Mouse (Mus musculus): ENCODE results near the gene Cplx3. TPM values are rescaled to one million over a fixed set of nuclear protein-coding genes. Genes with fewer than 3 reads are reported as not detected.
A peak's percentile ranks its signal among the peaks of the same experiment; 100 is the strongest.

Gene Cplx3
- polyA plus RNA-seq, 1 experiment, result not detected

DNA sequence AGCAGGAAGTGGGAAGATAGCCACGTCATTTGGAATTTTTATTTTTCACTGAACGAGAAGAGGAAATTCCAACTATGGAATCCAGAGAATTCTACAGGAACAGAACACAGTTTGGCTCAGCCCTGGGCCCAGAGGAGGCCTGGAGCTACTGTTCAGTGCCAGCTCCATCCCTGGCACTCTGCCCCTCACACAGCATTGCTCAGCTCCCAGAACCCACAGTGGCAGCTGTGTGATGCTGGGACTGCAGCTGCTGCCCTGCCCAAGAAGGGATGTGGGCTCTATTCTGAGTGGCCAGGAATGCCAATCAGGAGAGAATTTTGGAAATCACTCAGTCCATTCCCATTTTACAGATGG is 4.8 kb downstream of the Cplx3 start:
- no peak for DNase-seq (ENCODE audit: low spot score)

DNA sequence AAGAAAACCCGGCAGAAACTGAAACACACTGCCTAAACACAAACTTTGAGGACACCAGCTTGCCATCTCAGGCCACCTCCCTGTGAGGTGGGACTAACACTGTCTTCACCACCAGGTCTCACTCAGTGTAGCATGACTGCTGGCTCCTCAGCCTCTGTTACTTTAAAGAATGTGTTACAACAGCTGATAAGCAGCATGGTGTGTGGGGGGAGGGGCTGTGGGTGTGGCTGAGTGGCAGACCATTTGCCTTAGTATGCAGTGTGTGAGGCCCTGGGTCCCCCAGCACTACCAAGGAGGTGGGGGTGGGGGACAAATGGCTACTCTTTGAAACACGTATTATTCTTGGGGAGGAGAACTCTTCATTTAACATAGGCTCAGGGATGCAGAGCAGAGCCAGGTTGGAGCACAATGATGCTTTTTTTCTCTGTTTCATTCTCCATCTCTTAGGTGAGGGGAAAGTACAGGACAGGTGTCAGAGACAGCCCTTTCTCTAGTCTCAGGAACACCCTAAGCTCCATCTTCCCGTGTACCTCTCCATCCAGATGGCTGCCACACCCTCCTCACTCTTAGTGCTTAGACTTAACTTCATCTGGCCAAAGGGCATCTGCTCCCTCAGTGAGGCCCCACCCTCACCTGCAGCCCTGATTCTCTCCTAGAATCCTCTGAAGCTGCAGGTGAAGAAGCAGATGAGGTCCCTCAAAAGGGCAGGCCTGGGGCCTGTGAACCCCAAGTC is 5.3 kb downstream of the Cplx3 start:
- no peak for DNase-seq (ENCODE audit: low spot score)

DNA sequence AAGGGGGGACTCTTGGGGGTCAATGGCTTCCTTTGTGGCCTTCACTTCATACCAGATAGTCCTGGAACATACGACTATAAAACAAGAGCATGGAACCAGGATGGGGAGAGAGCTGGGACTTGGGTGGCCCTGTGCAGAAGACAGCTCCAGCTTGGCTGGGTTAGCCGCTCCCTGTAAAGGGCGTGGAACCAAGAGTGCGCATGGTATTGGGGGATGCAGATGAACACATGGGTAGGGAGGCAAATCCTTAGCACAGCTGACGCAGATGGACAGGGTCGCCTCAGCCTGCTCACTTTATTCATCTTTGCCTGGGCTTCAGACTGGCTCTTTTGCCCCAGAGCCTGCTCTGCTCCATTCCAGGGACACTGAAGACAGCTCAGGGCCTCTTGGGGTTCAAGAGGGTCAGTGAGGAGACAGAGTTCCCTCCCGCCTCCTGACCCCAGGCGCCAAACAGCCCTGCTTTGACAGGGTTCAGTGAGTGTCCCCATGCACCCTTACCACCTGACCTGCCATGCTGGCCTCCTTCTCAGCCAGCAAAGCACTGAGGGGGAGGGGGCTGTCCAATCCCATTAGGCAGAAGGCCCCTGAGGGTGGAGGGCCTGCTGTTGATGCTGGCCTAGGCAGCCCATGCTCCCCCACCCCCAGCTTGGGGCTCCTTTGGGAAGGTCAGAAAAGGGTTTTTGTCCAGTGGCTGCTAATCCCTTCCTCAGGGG is 7.1 kb downstream of the Cplx3 start:
- no peak for DNase-seq (ENCODE audit: low spot score)

DNA sequence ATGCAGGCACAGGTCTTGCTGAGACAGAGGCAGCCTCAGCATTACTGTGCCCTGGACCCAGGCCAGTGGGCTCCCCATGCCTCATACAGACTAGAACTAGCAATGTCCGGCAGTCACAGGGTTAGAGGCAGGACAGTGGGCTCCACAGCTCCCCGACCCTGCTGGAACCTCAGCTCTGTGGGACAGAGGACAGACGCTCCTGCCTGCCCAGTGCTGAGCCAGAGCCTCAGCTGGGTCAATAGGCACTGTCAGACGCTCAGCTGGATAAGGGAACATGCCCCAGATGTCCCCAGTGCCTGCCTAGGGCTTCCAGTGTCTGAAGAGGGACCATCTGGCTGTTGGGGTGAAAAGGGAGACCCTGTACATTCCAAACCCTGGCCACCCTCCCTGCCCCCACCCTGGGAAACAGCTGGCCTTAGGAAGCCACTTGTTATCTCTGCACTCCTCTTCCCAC is 8.1 kb downstream of the Cplx3 start:
- DNase-seq (ENCODE audit: low spot score), result no peak

DNA sequence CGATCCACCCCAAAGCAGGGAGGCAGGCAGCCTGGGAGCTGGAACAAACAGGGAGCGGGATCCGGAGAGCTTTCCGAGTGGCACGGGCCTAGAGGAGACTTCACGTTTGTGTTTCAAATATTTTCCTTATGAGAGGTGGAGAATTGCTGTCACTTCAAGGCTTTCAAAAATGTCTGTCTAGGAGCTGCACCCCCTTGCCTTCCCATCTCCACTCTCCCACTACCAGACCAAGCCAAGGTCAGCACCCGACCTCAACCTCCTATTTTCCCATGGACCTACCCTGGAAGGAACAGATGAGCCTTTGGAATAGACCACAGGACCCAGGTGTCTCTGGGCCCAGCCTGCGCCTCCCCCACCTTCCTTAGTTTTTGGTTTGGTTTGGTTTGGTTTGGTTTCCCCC is 8.8 kb downstream of the Cplx3 start:
- DNase-seq (ENCODE audit: low spot score), result no peak

DNA sequence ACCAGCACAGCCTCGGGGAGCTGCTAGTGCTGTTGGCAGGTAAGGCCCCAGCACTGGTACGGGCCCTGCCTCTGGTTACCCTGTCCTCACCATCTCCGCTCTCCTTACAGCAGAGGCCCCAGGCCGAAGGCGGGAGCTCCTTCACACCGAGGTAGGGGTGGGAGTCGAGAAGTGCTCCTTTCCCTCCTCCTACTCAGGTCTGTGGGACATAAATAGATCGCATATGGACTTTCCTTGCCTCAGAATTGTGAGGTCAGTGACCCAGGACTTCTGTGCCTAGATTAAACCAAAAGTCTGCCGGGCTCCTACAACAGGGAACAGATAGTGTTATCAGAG is 11.9 kb downstream of the Cplx3 start:
- DNase-seq (ENCODE audit: low spot score), result no peak

DNA sequence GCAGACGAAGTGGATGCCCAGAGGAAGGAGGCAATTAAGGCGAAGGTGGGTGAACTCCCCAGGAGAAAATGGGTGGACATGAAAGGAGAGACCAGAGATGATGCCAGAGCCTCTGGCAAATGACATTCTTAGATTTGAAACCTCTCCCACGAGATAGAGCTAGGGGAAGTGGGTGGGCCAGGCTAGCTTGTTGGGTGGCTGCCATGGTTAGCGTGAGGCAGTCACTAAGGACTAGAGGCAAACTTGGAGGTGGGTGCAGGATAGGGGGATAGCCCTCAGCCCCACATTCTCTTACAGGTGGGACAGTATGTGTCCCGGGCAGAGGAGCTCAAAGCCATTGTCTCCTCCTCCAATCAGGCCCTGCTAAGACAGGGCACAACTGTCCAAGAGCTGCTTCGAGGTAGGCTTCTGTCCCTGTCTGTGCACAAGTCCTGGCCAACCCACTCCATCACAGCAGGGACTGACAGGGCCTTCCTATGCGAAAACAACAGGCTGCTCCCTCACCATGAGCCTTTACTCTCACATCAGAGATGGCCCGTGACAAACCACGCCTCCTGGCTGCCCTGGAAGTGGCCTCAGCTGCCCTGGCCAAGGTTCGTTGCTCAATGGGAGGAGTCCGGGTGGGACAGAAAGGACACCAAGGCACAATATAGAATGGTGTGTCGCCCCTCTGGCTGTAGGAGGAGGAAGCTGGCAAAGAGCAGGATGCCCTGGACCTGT is 12.5 kb downstream of the Cplx3 start:
- DNase-seq (ENCODE audit: low spot score), result no peak

DNA sequence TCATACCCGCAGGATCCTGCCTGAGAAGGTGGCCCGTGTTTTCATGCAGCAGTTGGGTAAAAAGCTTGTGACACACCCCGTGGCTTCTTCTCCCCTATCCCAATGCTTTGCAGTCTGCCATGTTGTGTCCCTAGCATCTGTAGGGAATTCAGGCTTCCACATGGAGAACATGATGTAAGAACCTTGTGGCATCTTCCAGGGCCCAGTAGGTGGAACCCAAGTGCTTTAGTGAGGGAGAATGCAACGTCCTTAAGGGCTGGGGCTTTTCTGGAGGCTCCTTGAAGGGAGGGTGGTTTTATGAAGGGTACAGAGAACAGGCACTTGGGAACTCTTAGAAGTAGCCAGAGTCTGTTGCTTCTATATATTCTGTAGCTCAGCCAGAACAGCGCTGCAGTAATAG is 15.4 kb downstream of the Cplx3 start:
- DNase-seq (ENCODE audit: low spot score), result no peak

DNA sequence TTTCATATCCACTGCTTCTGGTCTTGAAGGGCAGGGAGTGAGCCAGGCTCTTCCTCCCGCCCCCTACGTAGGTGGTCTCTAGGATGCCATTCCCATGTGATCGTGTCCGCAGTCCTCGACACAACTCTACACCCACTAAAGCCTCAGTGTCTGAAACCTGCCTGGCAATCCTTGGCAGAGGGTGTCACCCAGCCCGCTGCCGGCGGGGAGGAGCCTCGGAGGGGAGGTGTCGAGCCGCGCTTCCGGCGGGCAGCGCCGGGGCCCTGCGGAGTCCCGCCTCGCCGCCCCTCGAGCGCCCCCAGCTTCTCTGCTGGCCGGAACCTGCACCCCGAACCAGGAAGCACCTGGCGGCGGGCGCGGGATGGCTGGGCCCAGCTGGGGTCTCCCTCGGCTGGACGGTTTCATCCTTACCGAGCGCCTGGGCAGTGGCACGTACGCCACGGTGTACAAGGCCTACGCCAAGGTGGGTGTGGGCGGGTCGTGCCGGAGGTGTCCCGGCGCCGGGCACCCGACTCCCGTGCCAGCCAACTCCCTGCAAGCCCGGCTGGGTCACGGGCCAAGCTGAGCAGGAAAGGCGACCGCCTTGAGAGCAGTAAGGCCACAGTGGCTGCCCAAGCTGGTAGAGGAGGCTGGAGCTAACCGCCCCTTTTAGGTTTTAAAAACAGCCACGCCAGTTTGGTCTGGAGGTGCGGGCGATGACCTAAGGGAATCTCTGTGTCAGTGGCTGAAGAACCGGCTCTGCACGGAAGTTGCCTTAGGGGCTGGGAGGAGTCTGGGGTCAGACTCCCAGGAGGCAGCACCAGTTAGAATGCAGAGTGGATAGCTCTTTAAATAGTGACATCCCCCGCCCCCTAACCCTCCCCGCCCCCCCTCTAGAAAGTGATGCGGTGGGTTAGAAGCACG is 16.6 kb downstream of the Cplx3 start, which contains the start of gene Ulk3:
TSS of gene Ulk3 (plus strand) at position 229 of the 903 bp plus-strand sequence.
- DNase-seq (ENCODE audit: low spot score), result peak; percentile 80

DNA sequence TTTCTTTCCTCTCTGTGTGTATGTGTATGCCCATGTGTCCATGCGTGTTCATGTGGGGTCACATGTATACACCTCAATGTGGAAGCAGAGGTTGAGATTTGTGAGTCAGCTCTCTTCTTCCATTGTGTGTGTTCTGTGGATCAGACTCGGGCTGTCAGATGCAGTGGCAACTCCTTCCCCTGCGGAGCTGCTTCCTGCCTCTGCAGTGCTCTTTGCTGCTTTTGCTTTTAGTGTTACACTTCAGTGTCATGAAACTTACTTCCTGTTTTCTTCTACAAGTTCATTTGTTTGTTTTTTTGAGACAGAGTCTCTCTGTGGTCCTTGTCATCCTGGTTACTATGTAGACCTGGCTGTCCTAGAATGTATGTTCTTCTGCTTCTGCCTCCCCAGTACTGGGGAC is 21.1 kb downstream of the Cplx3 start:
- DNase-seq (ENCODE audit: low spot score), result no peak

DNA sequence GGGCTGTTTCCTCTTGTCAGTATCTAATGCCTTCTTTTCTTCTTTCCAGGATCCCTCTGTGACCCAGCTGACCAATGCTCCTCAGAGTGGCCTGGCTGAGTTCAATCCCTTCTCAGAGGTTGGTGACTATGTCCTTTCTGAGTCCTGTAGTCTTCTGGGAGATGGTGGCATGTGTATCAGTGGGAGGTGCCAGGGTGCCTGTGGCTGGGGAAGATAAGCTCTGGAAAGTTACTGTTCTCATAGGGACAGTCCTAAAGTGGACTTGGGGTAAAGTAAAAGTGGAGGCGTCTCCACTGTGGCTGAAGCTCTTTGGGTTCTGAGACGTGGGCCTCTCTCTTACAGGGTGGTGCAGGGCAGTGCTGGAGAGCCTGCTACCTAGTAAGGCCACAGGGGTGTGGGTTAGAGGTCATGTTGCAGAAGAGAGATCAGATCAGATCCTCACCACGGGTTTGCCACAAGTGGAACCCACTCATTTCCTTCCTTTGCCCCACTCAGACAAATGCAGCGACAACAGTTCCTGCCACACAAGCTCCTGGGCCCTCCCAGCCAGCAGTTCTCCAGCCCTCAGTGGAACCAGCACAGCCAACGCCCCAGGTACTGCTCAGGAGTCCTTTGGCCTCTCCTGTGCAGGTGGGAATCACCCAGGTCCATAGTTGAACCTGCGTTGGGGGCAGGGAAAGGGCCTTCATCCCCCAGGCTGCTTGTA is 28.8 kb downstream of the Cplx3 start:
- no peak for DNase-seq (ENCODE audit: low spot score)

DNA sequence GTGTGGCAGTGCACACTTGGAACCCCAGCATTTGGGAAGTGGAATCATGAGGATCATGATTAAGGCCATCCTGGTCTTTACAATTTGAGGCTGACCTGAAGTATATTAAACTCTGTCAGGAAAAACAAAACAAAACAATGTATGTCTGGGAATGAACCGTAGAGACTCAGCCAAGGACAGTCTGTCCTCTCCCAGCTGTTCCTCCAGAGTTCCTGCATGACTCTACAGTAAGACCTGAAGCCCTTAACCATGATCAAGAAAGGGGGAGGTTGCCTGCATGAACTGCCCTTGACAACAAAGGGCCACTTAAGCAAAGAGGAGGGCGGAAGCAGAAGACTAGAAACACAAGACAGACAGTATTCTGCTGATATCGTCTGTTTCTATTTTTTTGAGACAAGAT is 30.5 kb downstream of the Cplx3 start:
- DNase-seq (ENCODE audit: low spot score), result no peak

DNA sequence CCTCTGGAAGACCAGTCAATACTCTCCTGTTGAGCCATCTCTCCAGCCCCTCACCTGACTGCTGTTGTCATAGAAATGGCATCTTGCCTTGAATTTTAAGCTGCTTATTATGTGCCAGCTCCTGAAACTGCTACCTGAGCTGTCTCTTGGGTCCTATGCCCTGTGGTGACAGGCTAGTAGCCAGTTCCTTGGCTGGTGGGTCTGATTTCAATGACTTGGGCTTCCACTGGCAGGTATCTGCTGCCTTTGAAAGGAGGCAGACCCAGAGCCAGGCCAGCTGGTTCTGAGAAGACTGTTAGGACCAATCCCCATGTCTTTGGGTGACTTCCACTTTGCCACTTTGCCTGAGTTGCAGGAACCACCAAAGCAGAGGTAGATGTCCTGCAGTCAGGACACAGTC is 31.7 kb downstream of the Cplx3 start:
- no peak for DNase-seq (ENCODE audit: low spot score)

DNA sequence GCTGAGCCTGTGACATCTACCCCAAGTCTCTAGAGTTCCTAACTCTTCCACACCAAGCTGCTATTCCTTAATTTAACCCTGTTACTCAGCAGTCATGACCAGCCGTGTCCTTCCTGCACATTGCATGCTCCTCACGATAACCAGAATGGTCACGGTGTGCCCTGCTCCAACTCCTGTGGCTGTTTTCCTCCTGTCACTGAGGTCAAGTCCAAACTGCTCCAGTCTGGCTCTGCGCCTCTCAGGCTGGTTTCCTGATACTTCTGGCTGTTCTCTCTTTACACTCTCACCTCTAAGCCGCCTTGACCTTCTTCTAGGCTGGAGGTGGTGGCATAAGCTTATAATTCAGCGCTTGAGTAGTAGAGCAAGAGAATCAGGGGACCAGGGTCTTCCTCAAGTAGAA is 37.6 kb downstream of the Cplx3 start:
- no peak for DNase-seq (ENCODE audit: low spot score)

DNA sequence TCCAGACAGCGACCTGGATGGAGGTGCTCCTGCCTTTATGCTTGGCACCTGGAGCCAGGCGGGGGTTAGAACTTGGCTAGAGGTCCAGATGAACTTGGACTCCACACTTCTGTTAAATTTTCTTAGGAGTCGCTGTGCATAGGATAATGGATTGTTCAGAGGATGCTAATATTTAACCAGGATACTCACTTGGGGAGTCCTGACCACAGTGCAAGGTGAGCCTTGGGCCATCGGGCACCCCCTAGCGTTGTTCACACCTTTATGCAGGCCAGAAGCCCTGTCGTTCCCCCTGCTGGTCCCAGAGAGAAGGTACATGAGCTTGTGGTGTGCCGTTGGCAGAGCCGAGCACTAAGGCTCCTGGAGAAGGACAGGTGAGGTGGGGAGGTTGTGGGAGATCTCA is 39.2 kb downstream of the Cplx3 start:
- no peak for DNase-seq (ENCODE audit: low spot score)

DNA sequence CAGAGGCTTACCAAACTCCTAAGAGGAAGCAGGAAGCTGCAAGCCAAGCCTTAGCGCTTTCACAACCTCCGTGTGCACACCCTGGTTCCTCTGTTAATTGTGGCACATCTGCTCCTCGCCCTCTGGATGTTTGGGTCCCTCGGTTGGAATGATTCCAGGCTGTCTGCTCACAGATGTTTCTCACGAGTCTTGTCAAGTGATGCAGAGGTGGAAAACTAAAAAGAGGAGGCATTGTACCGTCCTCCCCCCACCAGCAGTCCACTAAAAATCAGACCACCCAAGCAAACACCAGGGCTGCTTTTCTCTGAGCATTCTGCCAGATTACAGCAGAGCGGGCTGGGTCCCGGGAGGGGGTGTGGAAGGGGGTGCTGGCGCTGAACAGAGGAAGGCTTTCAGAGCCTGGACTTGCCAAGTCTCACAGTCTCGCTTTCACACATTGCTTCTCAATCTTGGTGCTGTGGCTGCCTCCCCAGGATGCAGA is 40.3 kb downstream of the Cplx3 start:
- no peak for DNase-seq (ENCODE audit: low spot score)

DNA sequence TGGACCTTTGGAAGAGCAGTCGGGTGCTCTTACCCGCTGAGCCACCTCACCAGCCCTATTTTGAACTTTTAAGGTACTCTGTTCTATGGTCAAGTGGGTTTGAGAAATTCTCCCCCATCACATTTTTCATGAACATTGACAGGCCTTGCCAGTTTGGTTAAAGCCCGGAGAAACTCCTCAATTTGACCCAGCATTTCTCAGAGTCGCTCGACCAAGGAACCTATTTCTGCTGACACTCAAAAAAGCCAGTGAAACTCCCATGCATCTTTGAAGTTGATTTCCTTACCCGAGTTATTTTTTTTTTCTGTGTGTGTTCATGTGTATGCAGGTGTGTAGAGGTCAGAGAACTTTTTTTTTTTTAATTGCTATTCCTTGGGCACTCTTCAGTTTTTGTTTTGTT is 41.5 kb downstream of the Cplx3 start:
- no peak for DNase-seq (ENCODE audit: low spot score)

DNA sequence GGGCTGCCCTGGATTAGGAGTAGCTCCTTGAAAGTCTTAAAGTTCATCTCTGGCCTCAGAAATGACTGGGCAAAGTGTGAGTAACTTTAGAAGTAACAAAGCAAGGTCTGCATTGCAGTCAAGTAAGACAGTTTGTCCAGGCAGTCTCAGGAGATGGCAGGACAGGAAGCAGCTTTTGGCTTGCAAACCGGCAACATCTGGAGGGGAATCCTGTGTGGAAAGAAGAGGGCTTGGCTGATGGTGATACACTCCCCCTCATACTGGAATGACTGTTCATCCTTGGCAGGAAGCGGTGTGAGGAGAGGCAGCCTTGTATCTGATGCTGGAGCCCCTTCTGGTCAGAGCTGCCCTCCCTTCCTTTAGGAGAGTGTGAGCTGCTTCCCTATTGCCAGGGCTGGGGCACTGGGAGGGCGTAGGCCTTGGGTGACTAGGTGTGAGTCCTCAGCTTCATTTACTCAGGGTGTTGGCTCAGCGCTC is 43.1 kb downstream of the Cplx3 start:
- no peak for DNase-seq (ENCODE audit: low spot score)

DNA sequence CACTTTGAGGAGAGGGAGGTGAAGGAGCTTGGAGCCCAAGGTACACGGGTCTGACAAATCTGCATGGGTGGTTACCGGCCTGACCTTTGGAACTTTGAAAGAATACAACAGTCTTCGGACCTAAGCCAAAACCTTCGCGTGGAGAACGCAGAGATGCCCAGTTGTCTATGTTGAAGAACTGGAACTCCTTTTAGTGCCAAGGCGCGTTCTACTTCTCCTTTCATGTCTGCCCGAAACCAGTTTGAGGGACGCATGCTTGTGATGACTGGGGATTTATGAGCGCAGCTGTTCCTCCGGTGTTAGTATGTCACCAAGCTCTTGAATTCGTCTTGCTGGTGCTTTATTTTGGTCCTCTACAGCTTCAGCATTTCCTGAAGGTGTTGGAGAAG is 44.4 kb downstream of the Cplx3 start:
- no peak for DNase-seq (ENCODE audit: low spot score)

DNA sequence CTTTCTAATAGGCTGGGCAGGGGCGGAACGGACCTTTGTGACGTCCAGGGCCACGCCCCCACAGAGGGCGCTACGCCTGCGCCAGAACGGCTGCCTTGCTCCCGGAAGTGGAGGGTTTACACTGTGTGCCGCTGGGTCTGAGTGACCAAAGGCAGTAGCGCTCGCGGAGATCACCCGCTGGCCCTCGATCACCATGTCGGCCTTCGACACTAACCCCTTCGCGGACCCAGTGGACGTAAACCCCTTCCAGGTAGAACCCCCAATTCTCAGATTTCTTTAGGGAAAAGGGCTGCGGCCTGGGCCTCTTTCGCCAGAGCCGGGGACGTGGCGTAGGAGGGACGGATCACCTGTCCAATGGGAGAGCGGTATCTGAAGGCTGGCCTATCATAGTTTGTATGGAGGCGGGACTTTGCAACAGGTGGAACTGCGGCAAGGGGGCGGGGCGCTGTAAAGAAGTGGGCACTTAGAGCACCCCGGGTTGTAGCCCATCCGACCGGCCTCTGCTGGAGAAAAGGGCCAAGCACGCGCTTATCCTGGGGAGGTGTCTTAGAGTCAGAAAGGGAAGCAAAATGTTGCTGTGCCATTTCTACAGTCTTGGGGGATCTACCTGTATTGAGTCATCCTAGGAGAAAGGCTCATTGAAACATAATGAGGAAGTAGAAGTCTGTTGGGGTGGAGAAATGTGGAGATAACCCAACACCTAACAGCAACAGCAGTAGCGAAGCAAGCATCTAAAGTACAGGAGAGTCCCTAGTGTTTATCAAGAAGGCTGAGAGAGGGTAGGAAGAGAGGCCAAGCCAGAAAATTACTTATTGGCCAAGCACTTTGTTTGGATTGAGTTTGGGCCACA is 45.0 kb downstream of the Cplx3 start, which contains the start of gene Scamp2:
TSS of gene Scamp2 (plus strand) at position 83 of the 850 bp plus-strand sequence.
- DNase-seq (ENCODE audit: low spot score), result peak; percentile 93
